Mouse (Mus musculus) thymus, postnatal 10 days (tissue): ENCODE measurements at regions not wholly inside any gene's neighbourhood (a gene's known extent, or its start where the extent isn't known, plus 50 kb on each side); places are given as distances from the start of the nearest gene placed in this dataset.

ENCODE experiments used
- DNase-seq, 2 experiments: peaks; one replicate each; pipeline ENCODE4 v3.0.0; 2021; ENCODE audit warnings: low spot score in 2 of 2

DNA sequence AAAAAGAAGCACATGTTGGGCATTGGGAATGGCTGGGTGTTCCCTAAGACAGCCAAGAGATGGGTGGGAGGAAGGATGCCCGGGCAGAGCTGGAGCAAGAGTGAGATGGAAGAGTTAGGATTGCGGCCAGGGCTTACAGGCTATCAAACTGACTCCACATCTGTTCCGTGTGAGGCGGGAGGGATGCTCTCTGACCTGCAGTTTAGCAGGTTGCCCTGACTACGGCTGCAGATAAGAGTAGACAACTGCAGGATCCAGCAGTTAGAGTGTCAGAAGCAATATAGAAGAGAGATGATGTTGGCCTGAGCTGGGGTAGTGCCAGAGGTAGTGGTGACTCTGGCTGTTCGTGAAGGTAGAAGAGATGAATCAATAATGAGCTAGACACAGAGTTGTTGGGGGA is 61.6 kb upstream of the Syt6 start:
- no peak for DNase-seq

- no peak for DNase-seq
These were observed 61.0 kb upstream of the Syt6 start for GRCm38 (mm10) chr3:103514061-103514460.

- DNase-seq: no peak
These were observed 59.1 kb upstream of the Syt6 start for GRCm38 (mm10) chr3:103515946-103516345.

DNA sequence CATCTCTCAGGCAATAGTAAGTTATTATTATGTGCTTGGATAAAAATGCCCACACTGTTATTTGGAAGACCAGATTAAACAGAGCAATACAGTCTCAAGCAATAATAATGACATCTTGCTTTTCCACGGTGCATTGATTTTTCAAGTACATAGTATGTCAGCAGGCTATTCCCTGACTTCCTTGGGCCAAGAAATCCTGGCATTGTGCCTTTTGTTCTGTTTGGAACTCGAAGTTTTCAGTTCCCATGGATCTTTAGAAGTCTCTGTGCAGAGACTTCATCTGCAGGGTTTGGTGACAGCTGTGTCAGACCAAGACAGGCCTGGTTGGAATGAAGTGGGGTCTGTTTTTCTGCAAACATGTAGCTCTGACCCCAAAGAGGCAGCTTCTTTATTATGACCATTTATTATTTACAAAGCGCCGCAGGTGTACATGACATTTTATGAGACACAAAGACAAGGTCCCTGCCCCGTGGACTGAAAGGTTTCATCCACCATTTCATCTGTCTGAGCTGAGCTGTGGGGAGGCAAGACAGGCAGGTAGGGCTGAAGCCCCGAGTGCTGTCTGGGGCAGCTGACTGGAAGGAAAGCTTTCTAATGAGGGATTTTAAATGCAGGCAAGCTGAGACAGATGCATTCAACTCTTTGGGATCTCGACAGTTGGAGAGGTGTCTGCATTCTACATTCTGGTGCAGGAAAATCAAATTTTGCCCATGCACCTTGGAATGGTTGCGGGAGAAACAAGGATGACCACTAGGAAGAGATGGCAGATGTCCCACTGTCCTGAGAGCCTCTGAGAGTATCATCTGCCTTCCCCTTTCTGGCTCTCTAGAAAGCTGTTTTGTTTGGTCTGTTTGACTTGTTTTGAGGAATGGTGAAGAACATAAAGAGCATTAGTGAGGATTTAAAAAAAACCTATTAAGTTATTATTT is 57.4 kb upstream of the Syt6 start:
- DNase-seq: no peak

DNA sequence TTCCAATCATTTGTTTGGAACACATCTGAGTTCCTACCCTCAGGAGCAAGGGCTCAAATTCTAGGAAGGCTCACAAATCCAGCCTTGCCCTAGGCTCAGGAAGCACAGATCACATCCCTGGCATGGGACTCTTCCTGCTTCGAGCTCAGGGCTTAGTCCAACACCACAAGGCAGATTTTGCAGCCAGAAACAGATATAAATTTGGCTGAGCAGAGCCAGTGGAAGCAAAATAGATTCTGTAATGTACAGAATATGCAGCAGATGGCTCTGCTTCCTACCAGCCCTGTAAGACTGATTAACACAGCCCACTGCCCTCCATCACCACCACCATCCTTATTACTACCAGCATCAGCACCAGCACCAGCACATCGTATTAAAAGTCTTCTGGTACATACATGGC is 56.4 kb upstream of the Syt6 start:
- no peak for DNase-seq
